In the genomic region with DNA sequence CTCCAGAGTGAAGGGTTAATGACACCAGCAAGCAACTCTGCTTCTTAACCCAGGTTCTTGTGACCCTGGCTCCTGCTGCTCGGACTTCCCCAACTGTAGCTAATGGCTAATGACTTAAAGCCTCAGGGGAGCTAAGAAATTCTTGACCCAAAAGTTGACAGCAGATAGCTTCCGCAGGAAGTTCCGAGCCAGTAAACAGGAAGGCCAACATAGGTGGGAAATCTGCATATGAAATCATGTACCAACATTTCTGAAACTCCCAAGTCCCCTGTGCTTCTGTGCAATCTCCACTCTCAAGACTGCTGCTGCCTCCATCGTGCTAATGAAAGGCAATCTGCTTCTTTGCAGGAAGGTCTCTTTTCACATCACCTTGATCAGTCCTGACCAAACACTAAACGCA, we compare ENCODE assay signal across 17 mouse cellular contexts. TPM values are rescaled to one million over a fixed set of nuclear protein-coding genes. Genes with fewer than 3 reads are reported as not detected.
A peak's percentile ranks its signal among the peaks of the same experiment; 100 is the strongest.
DNase-seq lines count a peak whose midpoint lies in the region; ATAC-seq and TF ChIP-seq lines count a peak whose summit lies in the region.
"Had no signal": no experiment of that assay in that cellular context is flagged by ENCODE, and none has a peak within 500 bp of the region (broad histone marks: within the 10 kb centered on the region; RNA-seq: fewer than 3 reads in every experiment).

No protein-coding gene starts in this region.

- no peaks in the 10 kb centered on the region for H3K9me3 ChIP-seq in liver, postnatal 0 days (ENCODE audit: low read length)
- H3K9me3 ChIP-seq in kidney, embryonic 16.5 days (ENCODE audit: low read length), result no peaks in the 10 kb centered on the region
- H3K9me3 ChIP-seq: forebrain, embryonic 13.5 days; hindbrain, embryonic 13.5 days; liver, embryonic 13.5 days; megakaryocyte, embryonic 14.5 days had no signal

- peaks cover 14% of the 10 kb centered on the region for H3K4me1 ChIP-seq in liver, postnatal 0 days (ENCODE audit: insufficient read depth)
- peaks cover 13% of the 10 kb centered on the region for H3K4me1 ChIP-seq in kidney, embryonic 16.5 days (ENCODE audit: insufficient read depth, low read length)

- 57% methylated on average over 5 of the region's 5 CpGs for WGBS in liver, postnatal 0 days (ENCODE audit: insufficient replicate concordance)
- WGBS in kidney, embryonic 16.5 days, result 35% methylated on average over 5 of the region's 5 CpGs

- H3K9ac ChIP-seq in liver, postnatal 0 days (replicated peaks), result no peak overlapping the region
- H3K9ac ChIP-seq in kidney, embryonic 16.5 days (replicated peaks; ENCODE audit: low read length), result 0 out of 2 replicates have a peak overlapping the region, but pooled peaks have one; percentile 38
- H3K9ac ChIP-seq: forebrain, embryonic 13.5 days; hindbrain, embryonic 13.5 days; liver, embryonic 13.5 days had no signal

- no peaks in the 10 kb centered on the region for H3K36me3 ChIP-seq in liver, postnatal 0 days (replicated peaks; ENCODE audit: insufficient read depth, low read length)
- no peaks in the 10 kb centered on the region for H3K36me3 ChIP-seq in kidney, embryonic 16.5 days (ENCODE audit: insufficient read depth, low read length)
- H3K36me3 ChIP-seq: hindbrain, embryonic 13.5 days; liver, embryonic 13.5 days had no signal

- peak; percentile 50 for DNase-seq in heart, adult 8-10 months (ENCODE audit: low spot score)
- no peak for DNase-seq in heart, postnatal 4 days
- no peak for DNase-seq in liver, postnatal 0 days
- DNase-seq in liver, result no peak
- DNase-seq in right cerebral cortex, adult 2 months (ENCODE audit: low spot score in 2 of 2), result no peak
- DNase-seq in layer of hippocampus, postnatal 36 days, result no peak
- DNase-seq: cerebellum, adult 11 months; cerebellum, postnatal 36 days; gastrocnemius, postnatal 25 days; liver, embryonic 13.5 days; lung, postnatal 14 days; thymus, adult 18-20 months had no signal

- H3K4me2 ChIP-seq in liver, postnatal 0 days (ENCODE audit: low read depth, low read length), result no peak overlapping the region
- no peak overlapping the region for H3K4me2 ChIP-seq in kidney, embryonic 16.5 days (replicated peaks; ENCODE audit: low read depth, low read length)
- H3K4me2 ChIP-seq: forebrain, embryonic 13.5 days; hindbrain, embryonic 13.5 days; liver, embryonic 13.5 days had no signal

- no peaks in the 10 kb centered on the region for H3K27me3 ChIP-seq in liver, postnatal 0 days (ENCODE audit: insufficient read depth, low read length)
- no peaks in the 10 kb centered on the region for H3K27me3 ChIP-seq in kidney, embryonic 16.5 days (ENCODE audit: insufficient read depth, low read length)
- H3K27me3 ChIP-seq: forebrain, embryonic 13.5 days; hindbrain, embryonic 13.5 days; liver, embryonic 13.5 days; megakaryocyte, embryonic 14.5 days had no signal

- no peak for TF ChIP-seq CTCF in liver, postnatal 0 days (IDR thresholded peaks at IDR 0.05; ENCODE audit: low read depth)

- H3K4me3 ChIP-seq in liver, postnatal 0 days (ENCODE audit: low read depth, low read length), result no peak overlapping the region
- no peak overlapping the region for H3K4me3 ChIP-seq in kidney, embryonic 16.5 days (ENCODE audit: low read length)
- H3K4me3 ChIP-seq: forebrain, embryonic 13.5 days; hindbrain, embryonic 13.5 days; liver, embryonic 13.5 days; megakaryocyte, embryonic 14.5 days had no signal

- no peak for ATAC-seq in liver, postnatal 0 days
- no peak for ATAC-seq in kidney, embryonic 16.5 days (ENCODE audit: low FRiP score, low TSS enrichment)
- ATAC-seq: forebrain, embryonic 13.5 days; midbrain, embryonic 16.5 days had no signal

- TF ChIP-seq EP300 in liver, postnatal 0 days (IDR thresholded peaks at IDR 0.05; ENCODE audit: low read depth), result no peak

- 0 out of 2 replicates have a peak overlapping the region, but pooled peaks have one; percentile 37 for H3K27ac ChIP-seq in liver, postnatal 0 days (ENCODE audit: low read depth)
- H3K27ac ChIP-seq in kidney, embryonic 16.5 days (ENCODE audit: low read length), result peak overlapping the region; percentile 68
- H3K27ac ChIP-seq: forebrain, embryonic 13.5 days; hindbrain, embryonic 13.5 days; liver, embryonic 13.5 days had no signal

RNA-seq across cellular contexts. Expression of a gene that starts 3.4 kb away (rescaled TPM):
- 10 to 100 TPM; 21.6 to 26.2 (median 24.9) TPM for total RNA-seq in heart, adult 8-10 months (2022)
- total RNA-seq in heart, postnatal 4 days (2021), result 10 to 100 TPM; 30.9 to 33.2 TPM
- polyA plus RNA-seq in liver, postnatal 0 days (2015; fragmentation: Nextera tagmentation; extraction: Ambion mirVana), result 22.7 and 22.8 TPM in 2 replicates
- 50.7 and 57.2 TPM in 2 replicates for polyA plus RNA-seq in kidney, embryonic 16.5 days (2015; fragmentation: Nextera tagmentation; extraction: Ambion mirVana)
- 10 to 100 TPM; 25.6 to 30.3 TPM for total RNA-seq in layer of hippocampus, postnatal 36 days (2021)

RNA-seq across cellular contexts. Expression of a gene that starts 15.0 kb away (rescaled TPM):
- total RNA-seq in heart, adult 8-10 months (2022), result 1 to 10 TPM; 3.5 to 5.3 (median 4.7) TPM
- total RNA-seq in heart, postnatal 4 days (2021), result 1 to 10 TPM; 5.7 to 6.8 TPM
- 4.0 and 4.5 TPM in 2 replicates for polyA plus RNA-seq in liver, postnatal 0 days (2015; fragmentation: Nextera tagmentation; extraction: Ambion mirVana)
- 6.8 and 9.5 TPM in 2 replicates for polyA plus RNA-seq in kidney, embryonic 16.5 days (2015; fragmentation: Nextera tagmentation; extraction: Ambion mirVana)
- 1 to 10 TPM; 7.5 to 7.9 TPM for total RNA-seq in layer of hippocampus, postnatal 36 days (2021)

RNA-seq across cellular contexts. Expression of a gene that starts 30.5 kb away (rescaled TPM):
- total RNA-seq in heart, adult 8-10 months (2022), result 10 to 100 TPM; 18.6 to 38.7 (median 31.5) TPM
- total RNA-seq in heart, postnatal 4 days (2021), result 1 to 10 TPM; 5.5 to 6.6 TPM
- polyA plus RNA-seq in liver, postnatal 0 days (2015; fragmentation: Nextera tagmentation; extraction: Ambion mirVana), result 221 and 241 TPM in 2 replicates
- 9.1 and 9.4 TPM in 2 replicates for polyA plus RNA-seq in kidney, embryonic 16.5 days (2015; fragmentation: Nextera tagmentation; extraction: Ambion mirVana)
- total RNA-seq in layer of hippocampus, postnatal 36 days (2021), result 10 to 100 TPM in 1 of 2 experiments, 1 to 10 TPM in 1; 6.3 to 11.2 TPM

RNA-seq across cellular contexts. Expression of a gene that starts 49.5 kb away (rescaled TPM):
- total RNA-seq in heart, adult 8-10 months (2022), result 10 to 100 TPM; 52.4 to 70.4 (median 56.4) TPM
- 10 to 100 TPM; 56.8 to 57.3 TPM for total RNA-seq in heart, postnatal 4 days (2021)
- 86.5 and 93.5 TPM in 2 replicates for polyA plus RNA-seq in liver, postnatal 0 days (2015; fragmentation: Nextera tagmentation; extraction: Ambion mirVana)
- 119 and 122 TPM in 2 replicates for polyA plus RNA-seq in kidney, embryonic 16.5 days (2015; fragmentation: Nextera tagmentation; extraction: Ambion mirVana)
- 100 to 1,000 TPM in 1 of 2 experiments, 10 to 100 TPM in 1; 98.8 to 109 TPM for total RNA-seq in layer of hippocampus, postnatal 36 days (2021)

RNA-seq across cellular contexts. Expression of a gene that starts 49.9 kb away (rescaled TPM):
- total RNA-seq in heart, adult 8-10 months (2022), result 1 to 10 TPM; 3.2 to 6.2 (median 5.4) TPM
- total RNA-seq in heart, postnatal 4 days (2021), result 1 to 10 TPM; 7.2 to 8.1 TPM
- 2.6 and 3.7 TPM in 2 replicates for polyA plus RNA-seq in liver, postnatal 0 days (2015; fragmentation: Nextera tagmentation; extraction: Ambion mirVana)
- 9.5 and 12.3 TPM in 2 replicates for polyA plus RNA-seq in kidney, embryonic 16.5 days (2015; fragmentation: Nextera tagmentation; extraction: Ambion mirVana)
- total RNA-seq in layer of hippocampus, postnatal 36 days (2021), result 10 to 100 TPM; 16.2 to 16.4 TPM
